Mouse (Mus musculus): ENCODE measurements at regions not wholly inside any gene's neighbourhood (a gene's known extent, or its start where the extent isn't known, plus 50 kb on each side); places are given as distances from the start of the nearest gene placed in this dataset.

DNA sequence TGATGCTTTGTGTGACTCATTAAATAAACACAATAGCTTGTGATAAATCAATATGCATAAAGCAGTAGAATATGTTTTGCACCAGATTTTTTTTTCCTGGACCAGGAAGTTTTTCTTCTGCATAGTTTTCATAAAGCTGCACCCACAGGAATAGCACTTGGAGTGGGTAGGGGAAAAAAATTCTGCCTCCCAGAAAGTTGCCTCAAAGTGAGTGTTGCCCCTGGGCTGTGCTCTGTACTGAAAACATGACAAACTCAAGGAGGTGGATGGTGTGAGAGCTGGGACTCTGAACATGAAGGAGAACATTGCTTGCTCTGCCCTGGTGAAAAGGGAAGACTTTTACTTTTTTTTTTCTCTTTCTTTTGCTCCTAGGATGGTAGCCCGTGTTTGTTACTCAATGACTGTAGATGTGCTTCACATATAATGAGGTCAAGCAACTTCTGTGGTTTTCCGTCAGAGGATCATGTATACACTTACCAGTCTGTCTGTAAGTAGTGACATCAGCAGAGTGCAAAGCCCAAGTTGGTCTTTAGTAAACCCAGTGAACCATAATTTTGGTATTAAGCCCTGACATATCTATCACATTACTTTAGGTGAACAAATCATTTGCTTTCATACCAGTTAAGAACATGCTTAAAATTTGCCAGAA is 164.1 kb upstream of the Lcorl start:
- no peak for TF ChIP-seq CTCF (IDR thresholded peaks at IDR 0.05; ENCODE audit: insufficient read depth, low read length)
- no peak for TF ChIP-seq POLR2A (IDR thresholded peaks at IDR 0.05; ENCODE audit: borderline replicate concordance, extremely low read depth, low read depth, low read length)
